ENCODE assay signal across 11 mouse cellular contexts in genomic region chr3:143949026-143949637, GRCm38 (mm10).
DNase-seq lines count a peak whose midpoint lies in the region; ATAC-seq and TF ChIP-seq lines count a peak whose summit lies in the region.
"Had no signal": no experiment of that assay in that cellular context is flagged by ENCODE, and none has a peak within 500 bp of the region (broad histone marks: within the 10 kb centered on the region; RNA-seq: fewer than 3 reads in every experiment).

No protein-coding gene starts in this region.

- H3K4me3 ChIP-seq in forebrain, embryonic 13.5 days, result no peak overlapping the region
- no peak overlapping the region for H3K4me3 ChIP-seq in forebrain, postnatal 0 days (ENCODE audit: low read depth, low read length)

- H3K27me3 ChIP-seq in forebrain, embryonic 13.5 days, result peaks cover 17% of the 10 kb centered on the region
- H3K27me3 ChIP-seq in forebrain, postnatal 0 days (ENCODE audit: insufficient read depth, low read length), result no peaks in the 10 kb centered on the region

- H3K4me2 ChIP-seq in forebrain, embryonic 13.5 days, result no peak overlapping the region
- H3K4me2 ChIP-seq in forebrain, postnatal 0 days (ENCODE audit: low read depth), result no peak overlapping the region

- H3K9me3 ChIP-seq in forebrain, embryonic 13.5 days (replicated peaks), result no peaks in the 10 kb centered on the region
- H3K9me3 ChIP-seq in forebrain, postnatal 0 days (ENCODE audit: low read length), result no peaks in the 10 kb centered on the region

- 56% methylated on average over 11 of the region's 11 CpGs for WGBS in forebrain, embryonic 13.5 days
- WGBS in forebrain, postnatal 0 days, result 58% methylated on average over 11 of the region's 11 CpGs

- DNase-seq in forebrain, postnatal 0 days, result no peak
- peak; percentile 2 to 25 for DNase-seq in spleen, postnatal 36 days (ENCODE audit: low spot score in 2 of 2)
- no peak for DNase-seq in spleen, adult 12 weeks (ENCODE audit: low spot score)
- DNase-seq in lung, adult 18-20 months, result peak; percentile 45 to 57
- DNase-seq in gastrocnemius, postnatal 4 days (ENCODE audit: low spot score in 2 of 2), result no peak
- no peak for DNase-seq in gastrocnemius, adult 8-10 months (ENCODE audit: low spot score in 2 of 2)
- DNase-seq: cerebellum, adult 9-10 months; kidney, postnatal 36 days had no signal

- H3K27ac ChIP-seq in forebrain, embryonic 13.5 days, result no peak overlapping the region
- no peak overlapping the region for H3K27ac ChIP-seq in forebrain, postnatal 0 days (ENCODE audit: low read depth, low read length)
- H3K27ac ChIP-seq: macrophage had no signal

- H3K36me3 ChIP-seq in forebrain, embryonic 13.5 days (ENCODE audit: poor library complexity, severe bottlenecking), result no peaks in the 10 kb centered on the region
- H3K36me3 ChIP-seq in forebrain, postnatal 0 days (ENCODE audit: insufficient read depth), result no peaks in the 10 kb centered on the region

- H3K4me1 ChIP-seq in forebrain, embryonic 13.5 days, result peaks cover 30% of the 10 kb centered on the region
- peaks cover 3% of the 10 kb centered on the region; the same call in 1 of the 2 replicates for H3K4me1 ChIP-seq in forebrain, postnatal 0 days (ENCODE audit: insufficient read depth)

- ATAC-seq in forebrain, embryonic 13.5 days, result 0 out of 2 replicates have a peak, but pooled peaks have one; percentile 17
- no peak for ATAC-seq in forebrain, postnatal 0 days
- ATAC-seq in neutrophil, adult 5-6 weeks (ENCODE audit: extremely low read depth, insufficient number of reproducible peaks, low FRiP score, poor library complexity, severe bottlenecking), result peak; percentile 88

- H3K9ac ChIP-seq in forebrain, embryonic 13.5 days, result no peak overlapping the region
- H3K9ac ChIP-seq in forebrain, postnatal 0 days, result no peak overlapping the region

- TF ChIP-seq CTCF in forebrain, postnatal 0 days (IDR thresholded peaks at IDR 0.05; ENCODE audit: low read depth), result no peak; the same call in 1 of the 2 replicates

Comparison
In these comparisons a context has a peak if more than half of its experiments do, and no peak if none do; other contexts are left out.
1. DNase-seq: peak in spleen, postnatal 36 days (2 of 2) and lung, adult 18-20 months (2 of 2); none in forebrain, postnatal 0 days (single experiment), spleen, adult 12 weeks (single experiment), gastrocnemius, postnatal 4 days (0 of 2) and gastrocnemius, adult 8-10 months (0 of 2).